Mouse (Mus musculus) layer of hippocampus, adult 8-10 months (tissue): ENCODE measurements around the gene Mrps26. TPM values are rescaled to one million over a fixed set of nuclear protein-coding genes. Genes with fewer than 3 reads are reported as not detected.
"Not testable (repeated sequence)": the region's sequence is repeated elsewhere in the genome, so short reads cannot be mapped to it uniquely, and the experiment has no call there.

ENCODE experiments used
- DNase-seq, 2 experiments: peaks; one replicate each; pipeline ENCODE4 v3.0.0; 2022; ENCODE audit warnings: low spot score in 2 of 2
- total RNA-seq, 4 experiments: library from RNA; stranded (reverse); gene quantifications; 2 replicates each; pipeline ENCODE4 v1.2.4; 2022

Gene Mrps26
- total RNA-seq, 4 experiments from 2014 or later: 74.6 to 86.5 (median 79.1) TPM

GRCm38 (mm10) chr2:130575873-130576272 is 12.3 kb downstream of the Mrps26 start, which contains the start of gene Oxt:
Oxt (plus strand) TSS chr2:130576173.
- DNase-seq: no peak

GRCm38 (mm10) chr2:130576564-130576963 is 13.0 kb downstream of the Mrps26 start:
- DNase-seq: not testable (repeated sequence)

GRCm38 (mm10) chr2:130577021-130577420 is 13.5 kb downstream of the Mrps26 start:
- no peak for DNase-seq

- no peak for DNase-seq
These were observed 14.1 kb downstream of the Mrps26 start for GRCm38 (mm10) chr2:130577632-130578031.

GRCm38 (mm10) chr2:130578148-130578547 is 14.6 kb downstream of the Mrps26 start:
- DNase-seq: peak in 1 of 2 experiments; percentile 66

- no peak for DNase-seq
These were observed 16.2 kb downstream of the Mrps26 start for GRCm38 (mm10) chr2:130579791-130580190.

- no peak for DNase-seq
These were observed 17.7 kb downstream of the Mrps26 start for GRCm38 (mm10) chr2:130581201-130581600.

GRCm38 (mm10) chr2:130582552-130582951 is 19.0 kb downstream of the Mrps26 start, which contains the start of gene Avp:
Avp (minus strand) TSS chr2:130582554.
- no peak for DNase-seq

- DNase-seq: no peak
These were observed 20.5 kb downstream of the Mrps26 start for GRCm38 (mm10) chr2:130583902-130584560.

- no peak for DNase-seq
These were observed 22.5 kb downstream of the Mrps26 start for GRCm38 (mm10) chr2:130586016-130586415.

GRCm38 (mm10) chr2:130588373-130588772 is 24.8 kb downstream of the Mrps26 start:
- DNase-seq: no peak

- no peak for DNase-seq
These were observed 25.6 kb downstream of the Mrps26 start for GRCm38 (mm10) chr2:130589157-130589556.

GRCm38 (mm10) chr2:130589761-130590160 is 26.2 kb downstream of the Mrps26 start:
- DNase-seq: no peak

- DNase-seq: no peak
These were observed 27.5 kb downstream of the Mrps26 start for GRCm38 (mm10) chr2:130591016-130591415.

GRCm38 (mm10) chr2:130595596-130595995 is 32.1 kb downstream of the Mrps26 start:
- no peak for DNase-seq

- peak in 1 of 2 experiments; percentile 35 for DNase-seq
These were observed 34.1 kb downstream of the Mrps26 start for GRCm38 (mm10) chr2:130597601-130598010.

- no peak for DNase-seq
These were observed 34.9 kb downstream of the Mrps26 start for GRCm38 (mm10) chr2:130598399-130598798.

- DNase-seq: no peak
These were observed 38.7 kb downstream of the Mrps26 start for GRCm38 (mm10) chr2:130602195-130602594.

- DNase-seq: no peak
These were observed 49.5 kb downstream of the Mrps26 start for GRCm38 (mm10) chr2:130613091-130613490.
